Mouse (Mus musculus): ENCODE measurements around the gene C2cd5.

DNA sequence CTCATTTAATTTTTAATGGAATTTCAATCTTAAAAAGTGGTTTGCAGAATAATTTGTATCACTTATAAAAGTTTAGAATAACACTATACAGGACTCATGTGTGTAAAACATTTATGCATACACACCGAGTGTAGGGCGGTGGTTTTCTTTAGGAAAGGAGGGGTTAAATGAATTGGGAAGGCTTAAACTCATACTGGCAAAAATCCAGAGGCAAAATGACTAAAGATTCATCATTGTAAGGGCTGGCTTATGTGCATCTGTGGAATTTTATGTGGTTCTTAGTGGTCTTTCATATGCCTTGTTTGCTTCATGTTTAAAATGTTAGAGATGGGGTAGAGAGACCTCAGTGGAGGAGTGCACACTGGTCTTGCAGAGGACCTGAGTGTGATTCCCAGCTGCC, 44.6 kb upstream of the C2cd5 start:
- TF ChIP-seq POLR2A (IDR thresholded peaks at IDR 0.05; ENCODE audit: extremely low read depth, insufficient read depth, low read length) = no peak
- no peak for TF ChIP-seq CTCF (IDR thresholded peaks at IDR 0.05; ENCODE audit: extremely low read depth, insufficient read depth, low read length)
